Mouse (Mus musculus): ENCODE data around the gene Sgpl1. TPM values are rescaled to one million over a fixed set of nuclear protein-coding genes. Genes with fewer than 3 reads are reported as not detected.

The Sgpl1 gene
- 10 to 100 TPM; 21.8 to 23.1 TPM for total RNA-seq (2021)
- long read RNA-seq, experiment 1, full-length matches to known transcripts = 28 of 35 reads
- long read RNA-seq, experiment 1, partial matches to known transcripts = 1 of 35 reads
- long read RNA-seq, experiment 1, other reads (novel, unspliced or antisense) = 6 of 35 reads
- long read RNA-seq, experiment 2, full-length matches to known transcripts = 27 of 41 reads
- long read RNA-seq, experiment 2, partial matches to known transcripts = 3 of 41 reads
- long read RNA-seq, experiment 2, other reads (novel, unspliced or antisense) = 11 of 41 reads

- Histone ChIP-seq H3K27ac (peak within 1 kb of the TSS; percentile 92), H3K4me3 (peak within 1 kb of the TSS; percentile 73)
- DNase-seq (ENCODE audit: extremely low spot score in 1 of 2, low spot score in 2 of 2) = peak; percentile 88 to 89
- intact Hi-C loops (cut with DNase I) = no loop called here
- TF ChIP-seq CTCF (IDR thresholded peaks at IDR 0.05) = peak; percentile 77
Observed at GRCm38 (mm10) chr10:61147157-61148040, at the start of gene Sgpl1. Gene Sgpl1 (minus strand): TSS chr10:61147703.

- intact Hi-C loops (cut with DNase I) = loop anchor here (5.0 to 10.0 kb wide), 2 partner anchors 211 to 459 kb away; no protein-coding TSS in a partner anchor
- no peak for DNase-seq (ENCODE audit: extremely low spot score in 1 of 2, low spot score in 2 of 2)
- no peak overlapping the region for H3K4me3 ChIP-seq
- TF ChIP-seq CTCF (IDR thresholded peaks at IDR 0.05) = no peak
- no peak overlapping the region for H3K27ac ChIP-seq
Observed at GRCm38 (mm10) chr10:61195718-61196291, 48.3 kb upstream of the Sgpl1 start.

GRCm38 (mm10) chr10:61195216-61195615 is 47.7 kb upstream of the Sgpl1 start:
- no peak for DNase-seq (ENCODE audit: extremely low spot score in 1 of 2, low spot score in 2 of 2)
- H3K27ac ChIP-seq = no peak overlapping the region
- H3K4me3 ChIP-seq = no peak overlapping the region
- TF ChIP-seq CTCF (IDR thresholded peaks at IDR 0.05) = no peak
- intact Hi-C loops (cut with DNase I) = loop anchor here (5.0 to 10.0 kb wide), 2 partner anchors 212 to 460 kb away; no protein-coding TSS in a partner anchor

GRCm38 (mm10) chr10:61194611-61195010 is 47.1 kb upstream of the Sgpl1 start:
- intact Hi-C loops (cut with DNase I) = loop anchor here (5.0 to 10.0 kb wide), 2 partner anchors 213 to 460 kb away; no protein-coding TSS in a partner anchor
- Histone ChIP-seq H3K27ac (no peak overlapping the region), H3K4me3 (no peak overlapping the region)
- TF ChIP-seq CTCF (IDR thresholded peaks at IDR 0.05) = no peak
- DNase-seq (ENCODE audit: extremely low spot score in 1 of 2, low spot score in 2 of 2) = no peak

- no peak for TF ChIP-seq CTCF (IDR thresholded peaks at IDR 0.05)
- Histone ChIP-seq H3K4me3 (no peak overlapping the region), H3K27ac (no peak overlapping the region)
- intact Hi-C loops (cut with DNase I) = no loop called here
- DNase-seq (ENCODE audit: extremely low spot score in 1 of 2, low spot score in 2 of 2) = no peak
Observed at GRCm38 (mm10) chr10:61188010-61188409, 40.5 kb upstream of the Sgpl1 start.

GRCm38 (mm10) chr10:61187001-61187400 is 39.5 kb upstream of the Sgpl1 start:
- TF ChIP-seq CTCF (IDR thresholded peaks at IDR 0.05) = no peak
- DNase-seq (ENCODE audit: extremely low spot score in 1 of 2, low spot score in 2 of 2) = no peak
- H3K27ac ChIP-seq = no peak overlapping the region
- H3K4me3 ChIP-seq = no peak overlapping the region
- intact Hi-C loops (cut with DNase I) = no loop called here

- Histone ChIP-seq H3K4me3 (no peak overlapping the region), H3K27ac (no peak overlapping the region)
- DNase-seq (ENCODE audit: extremely low spot score in 1 of 2, low spot score in 2 of 2) = no peak
- no peak for TF ChIP-seq CTCF (IDR thresholded peaks at IDR 0.05)
- intact Hi-C loops (cut with DNase I) = no loop called here
Observed at GRCm38 (mm10) chr10:61179927-61180326, 32.4 kb upstream of the Sgpl1 start.

- intact Hi-C loops (cut with DNase I) = no loop called here
- Histone ChIP-seq H3K4me3 (no peak overlapping the region), H3K27ac (no peak overlapping the region)
- TF ChIP-seq CTCF (IDR thresholded peaks at IDR 0.05) = no peak
- DNase-seq (ENCODE audit: extremely low spot score in 1 of 2, low spot score in 2 of 2) = no peak
Observed at GRCm38 (mm10) chr10:61178687-61179086, 31.2 kb upstream of the Sgpl1 start.

- Histone ChIP-seq H3K4me3 (no peak overlapping the region), H3K27ac (no peak overlapping the region)
- no peak for DNase-seq (ENCODE audit: extremely low spot score in 1 of 2, low spot score in 2 of 2)
- no peak for TF ChIP-seq CTCF (IDR thresholded peaks at IDR 0.05)
- intact Hi-C loops (cut with DNase I) = no loop called here
Observed at GRCm38 (mm10) chr10:61177751-61178150, 30.2 kb upstream of the Sgpl1 start.

- no peak for DNase-seq (ENCODE audit: extremely low spot score in 1 of 2, low spot score in 2 of 2)
- Histone ChIP-seq H3K27ac (no peak overlapping the region), H3K4me3 (no peak overlapping the region)
- TF ChIP-seq CTCF (IDR thresholded peaks at IDR 0.05) = no peak
- intact Hi-C loops (cut with DNase I) = no loop called here
Observed at GRCm38 (mm10) chr10:61176221-61176790, 28.8 kb upstream of the Sgpl1 start.

GRCm38 (mm10) chr10:61175442-61176204 is 28.1 kb upstream of the Sgpl1 start:
- H3K27ac ChIP-seq = no peak overlapping the region
- intact Hi-C loops (cut with DNase I) = no loop called here
- no peak for DNase-seq (ENCODE audit: extremely low spot score in 1 of 2, low spot score in 2 of 2)
- TF ChIP-seq CTCF (IDR thresholded peaks at IDR 0.05) = peak; percentile 39
- no peak overlapping the region for H3K4me3 ChIP-seq

All from left cerebral cortex, adult 2 months (tissue).